ENCODE assay signal across 20 mouse cellular contexts in genomic region chr11:111555615-111556014, GRCm38 (mm10).
DNase-seq lines count a peak whose midpoint lies in the region; ATAC-seq and TF ChIP-seq lines count a peak whose summit lies in the region.
"Had no signal": no experiment of that assay in that cellular context is flagged by ENCODE, and none has a peak within 500 bp of the region (broad histone marks: within the 10 kb centered on the region; RNA-seq: fewer than 3 reads in every experiment).

No protein-coding gene starts in this region.

- H3K36me3 ChIP-seq in forebrain, embryonic 15.5 days = no peaks in the 10 kb centered on the region
- no peaks in the 10 kb centered on the region for H3K36me3 ChIP-seq in forebrain, embryonic 13.5 days (ENCODE audit: poor library complexity, severe bottlenecking)
- H3K36me3 ChIP-seq in hindbrain, embryonic 16.5 days (ENCODE audit: control insufficient read depth, insufficient read depth, low read length) = no peaks in the 10 kb centered on the region
- H3K36me3 ChIP-seq in hindbrain, embryonic 10.5 days = no peaks in the 10 kb centered on the region
- no peaks in the 10 kb centered on the region for H3K36me3 ChIP-seq in midbrain, postnatal 0 days (ENCODE audit: insufficient read depth, low read length)
- no peaks in the 10 kb centered on the region for H3K36me3 ChIP-seq in midbrain, embryonic 10.5 days
- no peaks in the 10 kb centered on the region for H3K36me3 ChIP-seq in myocyte (ENCODE audit: control insufficient read depth, insufficient read depth)
- H3K36me3 ChIP-seq: embryonic facial prominence, embryonic 12.5 days; heart, embryonic 10.5 days; heart, embryonic 15.5 days had no signal

- H3K4me3 ChIP-seq in forebrain, embryonic 15.5 days = no peak overlapping the region
- no peak overlapping the region for H3K4me3 ChIP-seq in forebrain, embryonic 13.5 days
- no peak overlapping the region for H3K4me3 ChIP-seq in hindbrain, embryonic 16.5 days (ENCODE audit: low read length)
- H3K4me3 ChIP-seq in hindbrain, embryonic 10.5 days = no peak overlapping the region
- no peak overlapping the region for H3K4me3 ChIP-seq in midbrain, postnatal 0 days (ENCODE audit: low read depth, low read length)
- H3K4me3 ChIP-seq in midbrain, embryonic 10.5 days = no peak overlapping the region
- no peak overlapping the region for H3K4me3 ChIP-seq in myocyte
- H3K4me3 ChIP-seq: embryonic facial prominence, embryonic 12.5 days; heart, embryonic 10.5 days; heart, embryonic 15.5 days had no signal

- no peak for DNase-seq in hindbrain, embryonic 10.5 days (ENCODE audit: low spot score)
- DNase-seq in midbrain, postnatal 0 days (ENCODE audit: low spot score) = peak; percentile 45
- no peak for DNase-seq in midbrain, embryonic 10.5 days (ENCODE audit: low spot score)
- DNase-seq: adrenal gland, adult 2 months; adrenal gland, postnatal 25 days; cerebellum, adult 2 months; cerebellum, postnatal 10 days; gastrocnemius, postnatal 10 days; heart, adult 18-20 months; heart, postnatal 36 days; kidney, adult 8-10 months had no signal

- H3K27ac ChIP-seq in forebrain, embryonic 15.5 days (replicated peaks) = 0 out of 2 replicates have a peak overlapping the region, but pooled peaks have one; percentile 40
- no peak overlapping the region for H3K27ac ChIP-seq in forebrain, embryonic 13.5 days
- H3K27ac ChIP-seq in hindbrain, embryonic 16.5 days (ENCODE audit: low read depth, low read length) = 0 out of 2 replicates have a peak overlapping the region, but pooled peaks have one; percentile 44
- H3K27ac ChIP-seq in hindbrain, embryonic 10.5 days = no peak overlapping the region
- no peak overlapping the region for H3K27ac ChIP-seq in midbrain, postnatal 0 days (ENCODE audit: low read depth, low read length)
- H3K27ac ChIP-seq in midbrain, embryonic 10.5 days (replicated peaks) = no peak overlapping the region
- H3K27ac ChIP-seq: embryonic facial prominence, embryonic 12.5 days; heart, embryonic 10.5 days; heart, embryonic 15.5 days had no signal

- H3K4me1 ChIP-seq in forebrain, embryonic 15.5 days = peaks cover 18% of the 10 kb centered on the region; the same call in 1 of the 2 replicates
- peaks cover 16% of the 10 kb centered on the region; the same call in 1 of the 2 replicates for H3K4me1 ChIP-seq in forebrain, embryonic 13.5 days
- H3K4me1 ChIP-seq in hindbrain, embryonic 16.5 days (ENCODE audit: control insufficient read depth, insufficient read depth, low read depth, low read length) = peaks cover 3% of the 10 kb centered on the region
- H3K4me1 ChIP-seq in hindbrain, embryonic 10.5 days (replicated peaks) = peaks cover 15% of the 10 kb centered on the region
- no peaks in the 10 kb centered on the region for H3K4me1 ChIP-seq in midbrain, postnatal 0 days (ENCODE audit: insufficient read depth, low read length)
- H3K4me1 ChIP-seq in midbrain, embryonic 10.5 days = peaks cover 4% of the 10 kb centered on the region; the same call in 1 of the 2 replicates
- H3K4me1 ChIP-seq: heart, embryonic 10.5 days; heart, embryonic 15.5 days had no signal

- no peaks in the 10 kb centered on the region for H3K79me2 ChIP-seq in myocyte (ENCODE audit: control insufficient read depth, insufficient read depth)

- no peak for TF ChIP-seq POLR2A in myocyte (IDR thresholded peaks at IDR 0.05; ENCODE audit: insufficient read length, low read depth)

- no peak overlapping the region for H3ac ChIP-seq in myocyte (ENCODE audit: control insufficient read depth, insufficient read length)

- no peak overlapping the region for H3K9ac ChIP-seq in forebrain, embryonic 15.5 days (replicated peaks)
- no peak overlapping the region for H3K9ac ChIP-seq in forebrain, embryonic 13.5 days
- H3K9ac ChIP-seq in hindbrain, embryonic 16.5 days (ENCODE audit: low read depth, low read length) = no peak overlapping the region
- no peak overlapping the region for H3K9ac ChIP-seq in midbrain, postnatal 0 days (replicated peaks; ENCODE audit: low read length, poor library complexity, severe bottlenecking)
- H3K9ac ChIP-seq: embryonic facial prominence, embryonic 12.5 days; heart, embryonic 15.5 days had no signal

- no peak for TF ChIP-seq CTCF in midbrain, postnatal 0 days (IDR thresholded peaks at IDR 0.05)

- H3K9me3 ChIP-seq in forebrain, embryonic 15.5 days = no peaks in the 10 kb centered on the region
- H3K9me3 ChIP-seq in forebrain, embryonic 13.5 days (replicated peaks) = no peaks in the 10 kb centered on the region
- H3K9me3 ChIP-seq in hindbrain, embryonic 16.5 days (ENCODE audit: control insufficient read depth, low read length) = no peaks in the 10 kb centered on the region
- H3K9me3 ChIP-seq in hindbrain, embryonic 10.5 days = no peaks in the 10 kb centered on the region
- H3K9me3 ChIP-seq in midbrain, postnatal 0 days (ENCODE audit: low read length) = no peaks in the 10 kb centered on the region
- no peaks in the 10 kb centered on the region for H3K9me3 ChIP-seq in midbrain, embryonic 10.5 days (replicated peaks)
- H3K9me3 ChIP-seq: embryonic facial prominence, embryonic 12.5 days; heart, embryonic 10.5 days; heart, embryonic 15.5 days had no signal

- no peak for ATAC-seq in forebrain, embryonic 15.5 days (replicated peaks)
- ATAC-seq in forebrain, embryonic 13.5 days = no peak
- no peak for ATAC-seq in hindbrain, embryonic 16.5 days
- ATAC-seq in midbrain, postnatal 0 days (ENCODE audit: low FRiP score) = no peak
- ATAC-seq: forebrain, embryonic 16.5 days; intestine, postnatal 0 days had no signal

- H3K4me2 ChIP-seq in forebrain, embryonic 15.5 days (replicated peaks) = no peak overlapping the region
- H3K4me2 ChIP-seq in forebrain, embryonic 13.5 days = no peak overlapping the region
- H3K4me2 ChIP-seq in hindbrain, embryonic 16.5 days (ENCODE audit: low read length) = no peak overlapping the region
- no peak overlapping the region for H3K4me2 ChIP-seq in midbrain, postnatal 0 days (ENCODE audit: low read depth, low read length, poor library complexity, severe bottlenecking)
- no peak overlapping the region for H3K4me2 ChIP-seq in myocyte (ENCODE audit: low read depth)
- H3K4me2 ChIP-seq: embryonic facial prominence, embryonic 12.5 days; heart, embryonic 15.5 days had no signal

- 68% methylated on average over 6 of the region's 6 CpGs for WGBS in forebrain, embryonic 15.5 days
- WGBS in forebrain, embryonic 13.5 days = 84% methylated on average over 6 of the region's 6 CpGs
- 55% methylated on average over 6 of the region's 6 CpGs for WGBS in hindbrain, embryonic 16.5 days
- WGBS in hindbrain, embryonic 10.5 days = 79% methylated on average over 6 of the region's 6 CpGs
- 61% methylated on average over 6 of the region's 6 CpGs for WGBS in midbrain, postnatal 0 days
- WGBS in midbrain, embryonic 10.5 days = 90% methylated on average over 6 of the region's 6 CpGs

- no peaks in the 10 kb centered on the region for H3K27me3 ChIP-seq in forebrain, embryonic 15.5 days
- no peaks in the 10 kb centered on the region for H3K27me3 ChIP-seq in forebrain, embryonic 13.5 days
- H3K27me3 ChIP-seq in hindbrain, embryonic 16.5 days (replicated peaks; ENCODE audit: control insufficient read depth, insufficient read depth, low read length) = no peaks in the 10 kb centered on the region
- 0 out of 2 replicates have a peak, but pooled peaks cover 7% of the 10 kb centered on the region for H3K27me3 ChIP-seq in hindbrain, embryonic 10.5 days (ENCODE audit: insufficient read depth, poor library complexity, severe bottlenecking)
- no peaks in the 10 kb centered on the region for H3K27me3 ChIP-seq in midbrain, postnatal 0 days (ENCODE audit: insufficient read depth, low read length)
- no peaks in the 10 kb centered on the region for H3K27me3 ChIP-seq in midbrain, embryonic 10.5 days (ENCODE audit: low read depth, poor library complexity, severe bottlenecking)
- H3K27me3 ChIP-seq in myocyte (ENCODE audit: control insufficient read depth, insufficient read depth, insufficient read length) = no peaks in the 10 kb centered on the region
- H3K27me3 ChIP-seq: embryonic facial prominence, embryonic 12.5 days; heart, embryonic 15.5 days had no signal

TF ChIP-seq in myocyte, 11 proteins besides CTCF, POLR2A, EP300 and RAD21:
- TF ChIP-seq TCF12 (IDR thresholded peaks at IDR 0.05; ENCODE audit: insufficient read depth, poor library complexity, severe bottlenecking) (no peak), TCF3 (IDR thresholded peaks at IDR 0.05; ENCODE audit: insufficient read length, low read depth) (no peak), E2F4 (IDR thresholded peaks at IDR 0.05; ENCODE audit: insufficient read depth) (no peak), SRF (IDR thresholded peaks at IDR 0.05; ENCODE audit: control insufficient read depth, insufficient read length, low read depth) (no peak), CEBPB (IDR thresholded peaks at IDR 0.05; ENCODE audit: insufficient read depth, poor library complexity, severe bottlenecking) (no peak), MYOD1 (IDR thresholded peaks at IDR 0.05; ENCODE audit: control insufficient read depth in 1 of 3, insufficient read length in 2 of 3, low read depth in 2 of 3) (peak in 2 of 3 experiments; percentile 14 to 21), MAX (IDR thresholded peaks at IDR 0.05; ENCODE audit: low read depth) (no peak)

Comparison
In these comparisons a context has a peak if more than half of its experiments do, and no peak if none do; other contexts are left out.
1. H3K27ac ChIP-seq: peak in forebrain, embryonic 15.5 days (single experiment) and hindbrain, embryonic 16.5 days (single experiment); none in forebrain, embryonic 13.5 days (single experiment), hindbrain, embryonic 10.5 days (single experiment), midbrain, postnatal 0 days (single experiment) and midbrain, embryonic 10.5 days (single experiment).